Mouse (Mus musculus): Measurements from ENCODE around the gene Phactr1.

The Phactr1 gene

DNA sequence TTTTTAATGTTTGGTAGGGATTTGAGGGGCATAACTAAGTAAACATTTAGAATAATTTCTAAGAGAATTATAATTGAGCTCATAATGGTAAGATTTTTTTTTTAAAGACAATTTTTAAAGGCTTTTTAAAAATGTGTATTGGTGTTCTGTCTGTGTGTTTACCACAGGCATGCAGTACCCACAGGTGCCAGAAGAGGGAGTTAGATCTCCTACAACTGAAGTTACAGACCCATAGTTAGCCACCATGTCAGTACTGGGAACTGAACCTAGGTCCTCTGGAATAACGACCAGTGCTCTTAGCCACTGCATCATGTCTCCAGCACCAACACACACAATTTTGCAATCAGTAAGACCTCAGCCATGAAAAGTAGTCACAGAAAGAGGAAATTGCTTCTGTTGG lies 372.8 kb downstream of the Phactr1 start:
- peak in 1 of 2 experiments; percentile 9 for DNase-seq

DNA sequence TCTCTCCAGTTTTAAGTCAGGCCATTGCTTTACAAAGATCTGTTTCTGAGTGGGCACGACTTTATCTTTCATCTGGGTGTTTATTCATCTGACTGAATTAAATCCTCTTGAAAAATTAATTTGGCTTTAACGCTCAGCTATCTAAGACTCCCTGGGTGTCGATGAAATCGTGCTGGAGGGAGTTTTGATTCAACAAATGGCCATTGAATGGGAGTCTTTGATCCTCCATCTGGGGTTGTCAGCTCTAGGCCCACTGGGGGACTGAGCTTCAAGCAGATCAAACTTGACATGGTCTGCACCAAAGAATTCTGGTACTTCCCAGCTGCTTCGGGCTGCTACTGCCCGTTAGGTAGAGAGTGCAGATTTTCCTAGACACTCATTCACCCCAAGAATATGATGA lies 374.7 kb downstream of the Phactr1 start:
- DNase-seq, result no peak

DNA sequence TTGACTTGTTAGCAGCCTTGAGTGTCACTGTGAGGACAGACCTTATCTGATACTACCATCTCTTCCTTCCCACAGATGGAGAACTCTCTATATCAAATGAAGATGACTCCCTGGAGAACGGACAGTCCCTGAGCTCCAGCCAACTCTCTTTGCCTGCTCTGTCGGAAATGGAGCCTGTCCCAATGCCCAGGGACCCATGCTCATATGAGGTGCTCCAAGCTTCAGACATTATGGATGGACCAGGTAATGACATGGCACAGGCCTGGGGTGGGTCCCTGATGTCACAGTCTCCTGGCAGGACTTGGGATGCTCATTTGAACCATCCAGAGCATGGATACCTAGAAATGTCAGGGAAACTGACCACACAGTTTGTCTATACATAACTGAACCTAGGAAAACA lies 376.7 kb downstream of the Phactr1 start:
- no peak for DNase-seq

DNA sequence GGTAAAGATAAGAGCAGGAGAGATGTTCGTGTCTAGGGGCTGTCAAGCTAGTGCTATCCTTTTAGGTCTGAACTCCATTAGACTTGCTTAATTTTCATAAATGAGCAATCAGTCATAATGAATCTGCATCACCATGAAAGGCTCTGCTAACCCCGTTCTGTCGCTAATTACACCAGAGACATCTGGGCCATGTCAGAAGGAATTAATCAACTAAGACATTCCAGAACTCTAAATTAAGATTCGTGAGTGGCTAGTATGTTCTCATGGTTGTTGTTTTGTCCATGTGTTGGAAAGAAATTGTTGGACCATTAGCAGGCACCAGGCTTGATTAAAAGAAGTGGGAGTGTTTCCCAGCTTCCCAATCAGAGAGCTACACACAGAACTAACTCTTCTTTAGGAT lies 382.9 kb downstream of the Phactr1 start:
- DNase-seq, result no peak

DNA sequence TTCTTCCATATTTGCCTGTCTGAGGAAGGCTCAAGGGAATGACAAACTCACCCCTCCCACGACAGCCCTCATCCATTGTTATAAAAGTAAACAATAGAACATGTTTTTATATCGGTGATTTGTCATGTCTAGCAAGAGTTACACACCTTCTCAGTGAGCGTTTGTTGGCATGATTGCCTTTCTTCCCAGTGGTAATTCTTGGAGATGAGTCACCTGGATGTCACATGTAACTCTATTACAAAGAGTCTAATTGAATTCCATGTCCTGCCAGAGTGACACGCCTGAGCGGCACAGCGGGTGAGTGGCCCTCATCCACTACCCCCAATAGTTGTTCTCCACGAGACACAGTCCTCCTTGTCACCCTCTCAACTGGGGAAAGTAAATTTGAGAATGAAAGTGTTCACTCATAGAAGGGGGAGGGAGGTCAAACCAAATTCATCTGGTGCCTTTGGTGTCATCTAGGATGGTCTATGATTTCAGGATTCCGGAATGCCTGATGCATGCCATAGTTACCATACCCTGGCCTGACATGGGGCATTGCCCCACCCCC lies 388.4 kb downstream of the Phactr1 start:
- DNase-seq, result no peak

DNA sequence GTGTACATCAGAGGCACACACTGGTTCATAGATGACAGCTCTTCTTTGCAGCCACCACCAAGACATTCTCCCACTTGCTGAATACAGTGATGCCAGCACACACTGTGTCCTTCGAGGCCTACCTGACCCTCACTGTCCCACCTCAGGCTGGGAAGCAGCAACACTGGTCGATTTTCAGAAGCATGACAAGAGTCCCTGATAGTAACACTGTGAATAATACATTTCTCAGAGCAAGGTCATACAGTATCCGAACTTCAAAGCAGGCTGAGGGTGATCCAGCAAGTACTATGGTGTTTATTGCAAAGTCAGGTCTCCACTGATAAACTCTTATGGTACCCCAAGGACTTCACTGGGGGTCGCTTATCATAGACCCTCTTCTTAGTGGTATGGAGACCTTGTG lies 390.1 kb downstream of the Phactr1 start:
- DNase-seq, result no peak

DNA sequence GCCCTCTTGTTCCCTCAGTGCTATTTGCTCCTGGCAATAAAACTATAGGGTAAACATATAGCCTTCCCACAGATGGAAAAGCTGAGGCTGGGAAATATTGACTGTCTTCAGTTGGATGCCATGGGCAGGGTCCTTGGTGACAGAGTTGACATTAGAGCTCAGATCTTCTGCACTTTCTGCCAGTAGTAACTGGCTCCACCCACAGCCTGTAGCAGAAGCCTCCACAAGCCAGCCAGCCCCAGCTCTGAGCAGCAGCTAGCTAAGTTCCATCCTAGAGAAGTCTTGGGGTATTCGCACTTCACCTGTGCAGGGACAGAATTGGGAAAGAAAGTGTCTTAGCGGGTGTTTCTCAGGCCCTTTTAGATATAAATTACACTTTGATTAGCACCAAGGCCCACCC lies 390.5 kb downstream of the Phactr1 start:
- DNase-seq, result no peak

DNA sequence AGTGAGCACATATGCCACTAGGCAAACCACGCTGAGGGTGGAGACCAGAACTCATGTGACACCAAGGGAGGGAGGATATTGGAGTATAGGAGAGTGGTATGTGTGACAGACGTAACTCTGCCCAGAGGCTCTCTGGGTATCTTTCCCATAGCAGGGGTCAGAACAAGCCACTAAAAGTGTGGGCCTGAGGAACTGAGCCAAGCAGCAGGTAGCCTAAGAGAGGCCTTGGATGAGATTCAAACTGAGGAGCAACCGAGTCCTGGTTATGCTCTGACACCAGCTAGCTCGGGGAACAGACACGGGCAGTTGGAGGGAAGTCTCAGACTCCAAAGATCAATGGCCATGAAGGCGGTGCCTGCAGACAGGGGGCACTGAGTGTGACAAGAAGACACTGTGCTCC lies 395.0 kb downstream of the Phactr1 start:
- no peak for DNase-seq

DNA sequence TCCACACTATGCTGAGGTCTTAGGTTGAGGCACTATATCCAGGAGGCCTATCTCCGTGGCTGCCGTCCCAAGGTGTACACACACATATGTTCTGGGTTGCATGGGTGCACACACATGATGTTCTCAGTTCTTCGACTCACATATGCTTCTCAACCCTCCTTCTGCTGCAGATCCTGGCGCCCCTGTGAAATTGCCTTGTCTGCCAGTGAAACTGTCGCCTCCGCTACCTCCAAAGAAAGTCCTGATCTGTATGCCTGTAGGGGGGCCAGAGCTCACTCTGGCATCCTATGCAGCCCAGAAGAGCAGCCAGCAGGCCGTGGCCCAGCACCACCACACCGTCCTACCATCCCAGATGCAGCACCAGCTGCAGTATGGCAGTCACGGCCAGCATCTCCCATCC lies 397.1 kb downstream of the Phactr1 start:
- no peak for DNase-seq

DNA sequence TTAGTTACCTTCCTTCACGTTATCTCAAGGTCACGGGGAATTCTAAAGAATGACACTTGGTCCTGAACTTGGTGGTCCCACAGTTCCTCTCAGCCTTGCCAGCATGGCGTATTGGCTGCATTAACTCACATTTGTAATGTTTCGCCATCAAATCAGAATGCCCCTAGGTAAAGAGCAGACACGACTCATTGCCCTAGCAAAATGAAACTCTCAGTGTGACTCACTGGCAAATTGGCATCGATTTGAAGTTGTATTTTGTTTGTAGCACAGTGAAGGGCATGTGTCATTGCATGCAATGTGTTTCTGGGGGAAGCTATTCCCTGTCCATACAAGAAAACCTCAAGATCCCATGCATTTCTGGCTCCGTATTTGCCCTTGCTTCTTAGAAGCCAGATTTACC lies 404.8 kb downstream of the Phactr1 start:
- no peak for DNase-seq

DNA sequence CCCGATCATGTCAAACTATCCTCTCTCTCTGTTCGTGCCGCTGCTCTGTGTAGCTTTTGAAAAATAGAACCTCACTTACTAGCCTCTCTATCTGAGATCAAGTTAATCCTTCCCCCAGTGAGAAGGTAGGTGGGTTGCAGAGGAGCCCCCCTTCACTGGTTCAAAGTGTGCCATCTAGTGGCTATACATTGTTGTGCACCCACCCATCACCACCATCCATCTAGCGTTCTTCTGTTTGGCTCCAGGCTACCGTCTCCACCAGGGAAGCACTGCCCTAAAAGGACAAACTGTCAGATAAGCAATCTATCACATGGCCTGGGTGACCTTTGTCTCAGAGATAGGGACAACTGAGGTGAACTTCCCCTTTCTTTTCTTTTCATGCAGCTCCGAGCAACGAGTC lies 413.9 kb downstream of the Phactr1 start:
- peak in 1 of 2 experiments; percentile 55 for DNase-seq

DNA sequence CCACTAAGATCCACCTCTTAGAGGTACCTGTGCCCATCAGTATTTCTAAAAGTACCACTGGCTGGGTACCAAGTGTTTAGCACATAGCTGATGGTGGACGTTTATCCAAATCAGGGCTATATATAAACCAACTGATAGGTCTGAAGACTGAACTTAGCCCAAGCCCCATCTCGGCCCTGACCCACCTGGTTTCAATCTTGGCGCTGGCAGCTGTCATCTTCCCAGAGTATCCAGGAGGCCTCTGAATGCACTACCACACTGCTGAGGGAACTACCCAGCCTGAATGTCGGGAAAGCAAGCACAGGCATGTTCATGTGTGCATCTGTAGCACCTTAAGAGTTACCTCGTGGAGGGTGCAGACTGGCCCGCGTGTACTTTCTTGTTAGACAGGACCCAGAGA lies 422.5 kb downstream of the Phactr1 start:
- DNase-seq, result no peak

DNA sequence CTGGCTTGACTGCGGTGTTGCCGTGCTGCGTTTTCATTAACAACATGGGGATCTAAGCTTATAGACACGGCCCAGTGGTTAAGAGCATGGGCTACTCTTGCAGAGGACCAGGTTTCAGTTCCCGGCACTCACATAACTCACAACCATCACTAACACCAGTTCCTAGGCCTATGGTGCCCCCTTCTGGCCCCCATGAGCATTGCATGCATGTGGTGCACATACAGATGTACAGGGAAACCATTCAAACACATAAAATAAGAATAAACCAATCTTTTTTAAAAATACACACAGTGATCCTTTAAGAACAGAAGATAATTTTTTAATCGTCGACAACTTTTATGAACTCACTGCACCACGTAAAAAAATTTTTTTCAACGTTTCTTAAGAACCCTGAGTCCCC lies 424.1 kb downstream of the Phactr1 start:
- DNase-seq, result no peak

DNA sequence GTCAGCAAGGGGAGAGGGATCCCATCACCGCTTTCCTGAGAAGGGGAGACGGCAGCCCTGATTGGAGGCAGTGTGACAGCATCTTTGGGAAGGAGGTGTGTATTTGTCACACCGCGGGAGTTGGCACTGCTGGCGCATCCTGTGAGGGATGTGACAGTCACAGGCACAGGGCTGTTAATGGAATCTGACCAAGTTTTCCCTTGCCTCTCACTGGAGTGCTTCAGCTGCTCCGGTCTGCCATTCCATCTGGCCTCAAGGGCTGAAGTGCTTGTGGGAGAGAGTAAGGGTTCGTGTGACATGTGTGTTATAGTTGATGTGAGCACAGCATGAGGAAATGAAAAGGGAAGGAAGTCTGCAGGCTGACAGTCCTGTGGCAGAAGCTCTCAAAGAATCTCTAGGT lies 431.9 kb downstream of the Phactr1 start:
- no peak for DNase-seq

DNA sequence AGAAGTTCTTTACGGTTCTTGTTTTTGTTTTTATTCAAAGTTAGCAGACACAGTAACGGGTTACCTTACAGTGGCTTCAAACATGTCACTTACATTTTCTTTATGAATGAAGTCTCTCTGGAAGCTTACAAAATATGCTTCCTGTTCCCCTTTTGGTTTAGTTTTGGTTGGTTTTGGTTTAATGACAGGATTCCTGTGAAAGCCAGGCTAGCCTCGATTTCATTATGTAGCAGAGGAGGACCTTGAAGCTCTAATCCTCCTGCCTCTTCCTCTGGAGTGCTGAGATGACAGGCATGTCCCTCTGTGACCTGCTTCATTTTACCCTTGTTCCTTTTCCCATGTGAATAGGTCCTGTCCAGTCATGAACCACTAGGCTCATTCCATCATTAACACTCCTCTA lies 432.3 kb downstream of the Phactr1 start:
- no peak for DNase-seq

DNA sequence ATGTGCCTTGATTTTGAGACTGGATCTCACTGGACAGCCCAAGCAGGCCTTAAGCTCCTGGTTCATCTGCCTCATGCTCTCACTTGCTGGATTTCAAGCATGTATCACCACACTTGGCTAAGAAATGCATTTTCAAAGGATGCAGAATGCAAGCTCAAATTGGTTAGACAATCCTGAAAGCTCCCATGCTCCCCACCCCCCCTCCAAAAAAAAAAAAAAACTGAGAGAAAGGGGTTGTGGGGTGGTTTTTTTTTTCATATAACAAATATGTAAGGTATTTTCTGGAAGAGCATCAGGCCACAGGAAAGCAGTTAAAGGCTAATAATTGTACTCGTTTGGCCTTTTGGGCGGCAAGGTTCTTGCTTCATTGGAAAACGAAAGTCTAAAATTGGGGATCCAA lies 432.7 kb downstream of the Phactr1 start:
- no peak for DNase-seq

DNA sequence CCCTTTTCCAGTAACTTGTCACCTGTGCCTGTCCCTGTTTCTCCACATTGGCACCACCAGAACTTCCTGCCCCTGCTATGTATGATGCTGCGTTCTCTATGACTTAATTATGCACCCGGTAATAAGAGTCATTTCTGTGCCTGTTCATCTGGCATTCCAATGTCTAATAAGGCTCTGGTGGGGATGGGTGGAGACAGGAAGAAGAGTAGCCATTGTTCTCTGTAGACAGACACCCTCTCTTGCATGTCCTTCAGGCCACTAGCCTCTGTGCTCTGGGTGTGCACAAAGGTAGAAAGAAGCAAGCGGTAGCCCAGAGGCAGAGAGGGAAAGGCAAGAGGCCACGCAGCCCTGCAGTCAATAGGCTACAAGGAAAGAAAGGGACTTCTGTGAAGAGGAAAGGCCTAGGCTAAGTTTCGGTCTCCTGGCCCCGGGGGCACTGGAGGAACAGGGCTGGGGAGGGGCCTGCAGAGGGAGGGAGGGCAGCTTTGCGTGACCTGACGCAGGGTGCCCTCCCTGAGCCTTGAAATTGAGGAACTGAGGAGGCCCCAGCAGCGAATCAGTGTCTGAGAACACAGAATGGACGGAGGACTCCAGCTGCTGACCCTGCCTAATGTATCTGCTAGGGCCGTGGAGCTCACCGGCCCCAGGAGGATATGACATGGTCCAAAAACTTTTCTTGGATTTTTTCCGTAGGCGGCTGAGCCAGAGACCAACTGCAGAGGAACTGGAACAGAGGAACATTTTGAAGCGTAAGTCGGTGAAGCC lies 442.1 kb downstream of the Phactr1 start:
- DNase-seq, result no peak

DNA sequence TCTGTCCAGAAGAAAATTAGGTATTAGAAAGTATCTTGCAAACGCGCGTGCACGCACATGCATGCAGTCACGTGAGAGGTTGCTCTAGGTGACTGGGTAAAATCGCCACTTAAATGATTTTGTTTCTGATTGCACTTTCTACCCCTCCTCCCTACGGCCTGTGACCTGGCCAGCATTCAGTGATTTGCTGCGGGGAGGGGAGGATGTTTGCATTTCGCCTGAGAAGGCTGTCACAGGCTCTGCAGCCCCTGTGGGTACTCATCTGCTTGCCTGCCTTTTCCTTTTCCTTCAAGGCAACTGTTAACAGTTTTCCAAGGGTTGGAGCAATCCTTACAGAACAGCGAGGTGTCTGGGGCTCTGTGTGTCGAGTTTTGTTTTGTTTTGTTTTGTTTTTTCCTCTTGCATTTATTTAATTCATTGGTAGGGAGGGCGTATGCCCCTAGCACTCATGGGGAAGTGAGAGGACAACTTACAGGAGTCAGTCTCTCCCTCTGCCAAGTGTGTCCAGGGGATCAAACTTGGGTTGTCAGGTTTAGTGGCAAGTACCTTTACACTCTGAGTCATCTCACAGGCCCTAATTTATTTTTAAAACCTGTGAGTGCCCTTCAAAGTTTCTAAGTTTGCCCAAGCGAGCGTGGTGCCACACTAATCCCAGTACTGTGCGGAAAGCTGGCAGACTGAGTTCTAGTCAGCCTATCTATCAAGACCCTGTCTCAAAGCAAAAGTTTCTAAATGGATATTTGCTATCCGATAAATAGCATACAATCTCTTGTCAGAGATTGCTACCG lies 443.7 kb downstream of the Phactr1 start:
- no peak for DNase-seq

DNA sequence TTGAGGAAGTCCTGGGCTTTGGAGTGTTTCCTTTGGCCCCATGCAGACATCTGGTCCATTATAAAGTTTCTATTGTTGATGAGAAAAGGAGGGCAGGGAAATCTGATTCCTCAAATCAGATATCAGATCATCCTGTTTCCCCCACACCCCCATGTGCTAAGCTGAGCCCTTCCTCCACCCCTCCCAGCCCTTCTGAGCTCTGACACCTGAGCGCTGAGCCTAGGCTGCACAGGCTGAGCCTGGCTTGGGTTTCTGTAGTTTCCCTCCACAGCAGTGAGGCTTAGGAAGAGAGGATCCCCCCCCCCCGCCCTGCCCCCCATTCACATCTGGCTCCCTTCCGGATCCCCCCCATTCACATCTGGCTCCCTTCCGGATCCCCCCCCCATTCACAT lies 444.3 kb downstream of the Phactr1 start:
- DNase-seq, result no peak

DNA sequence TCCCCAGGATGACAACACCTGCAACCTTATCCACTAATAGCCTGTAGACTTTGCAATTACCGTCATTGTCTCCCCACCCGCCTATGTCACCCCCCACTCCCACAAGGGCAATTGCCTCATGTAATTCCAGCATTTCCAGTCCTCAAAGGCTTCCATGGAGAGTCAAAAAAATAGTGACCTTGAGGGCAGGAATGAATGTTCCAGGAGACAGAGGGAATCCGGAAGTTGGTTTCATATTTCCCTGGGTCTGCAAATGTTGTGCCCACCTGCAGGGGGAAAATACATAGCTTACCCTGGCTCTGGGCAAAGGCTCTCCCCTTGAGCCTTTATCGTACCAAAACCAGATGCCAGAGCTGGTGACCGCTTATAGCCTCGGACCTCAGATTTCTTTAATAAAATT lies 449.7 kb downstream of the Phactr1 start:
- DNase-seq, result no peak

DNA sequence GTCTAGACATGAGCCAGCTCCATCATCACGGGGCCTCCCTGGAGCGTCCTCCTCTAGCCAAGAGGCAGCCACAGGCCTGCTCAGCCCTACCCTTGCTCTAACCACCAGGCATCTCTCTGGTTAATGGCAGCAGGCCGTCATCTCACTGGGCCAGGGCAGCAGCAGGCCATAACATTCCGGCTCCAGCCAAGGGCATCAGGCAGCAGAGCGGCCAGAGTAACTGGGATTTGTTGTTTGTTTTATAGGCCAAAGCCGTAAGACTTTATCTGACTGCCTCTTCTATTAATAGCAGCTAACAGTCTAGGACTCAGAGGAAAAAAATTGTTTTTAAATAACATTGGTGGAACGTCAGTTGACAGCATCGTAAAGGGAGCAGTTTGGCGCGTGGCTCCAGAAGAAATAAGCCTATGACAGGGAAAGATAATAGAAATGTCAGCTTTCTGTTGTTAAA lies 451.3 kb downstream of the Phactr1 start:
- peak; percentile 18 to 61 for DNase-seq

DNA sequence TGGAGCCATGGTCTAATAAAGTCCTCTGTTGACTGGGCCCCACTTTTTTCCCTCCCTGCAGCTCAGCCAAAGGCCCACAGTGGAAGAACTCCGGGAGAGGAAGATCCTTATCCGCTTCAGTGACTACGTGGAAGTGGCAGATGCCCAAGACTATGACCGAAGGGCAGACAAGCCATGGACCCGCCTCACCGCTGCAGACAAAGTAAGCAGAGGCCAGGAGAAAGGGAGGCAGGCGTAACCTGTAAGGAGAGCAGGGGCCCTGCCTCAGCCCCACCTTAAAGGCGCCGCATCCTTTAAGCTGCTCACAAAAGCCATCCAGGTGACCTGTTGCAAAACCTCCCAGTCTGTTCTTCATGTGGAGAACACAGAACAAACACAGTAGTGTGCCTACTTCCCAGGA lies 452.4 kb downstream of the Phactr1 start:
- DNase-seq, result peak; percentile 59 to 73

DNA sequence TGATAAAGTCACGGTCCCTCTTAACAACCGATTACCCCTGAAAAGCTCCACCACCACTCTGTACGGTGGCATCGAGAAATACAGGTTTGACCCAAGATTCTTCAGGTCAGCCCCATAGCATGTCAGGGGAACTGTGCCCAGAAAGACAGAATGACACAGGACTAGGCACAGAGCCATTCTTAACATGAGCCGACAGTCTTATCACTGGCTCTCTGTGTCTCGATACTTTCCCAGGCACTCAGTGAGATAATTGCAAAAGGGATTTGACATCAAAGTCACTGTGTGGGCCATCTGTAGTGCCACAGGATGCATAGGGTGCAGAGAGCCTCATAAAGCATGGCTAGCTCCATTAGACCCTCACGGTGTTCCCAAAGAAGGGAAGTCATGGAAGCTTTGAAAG lies 453.0 kb downstream of the Phactr1 start:
- no peak for DNase-seq

DNA sequence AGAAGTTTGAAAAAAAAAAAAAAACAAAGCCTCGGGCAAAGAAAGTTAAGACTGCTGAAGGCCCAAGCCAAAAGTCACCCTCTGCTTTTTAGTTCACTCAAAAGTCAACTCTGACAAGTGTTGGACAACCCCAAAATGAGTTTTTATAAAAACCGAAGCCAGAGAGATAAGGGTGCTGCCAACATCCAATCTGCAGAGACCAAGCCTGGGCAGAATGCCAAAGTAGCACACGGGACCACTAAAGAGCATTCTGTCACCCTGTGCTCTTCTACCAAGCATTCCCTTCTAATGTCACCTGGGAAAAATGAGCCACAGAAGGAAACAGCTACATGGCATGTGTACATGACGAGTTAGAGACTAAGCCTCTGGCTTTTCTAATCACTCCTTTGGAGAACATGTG lies 454.0 kb downstream of the Phactr1 start:
- no peak for DNase-seq

Data from kidney, postnatal 25 days (tissue).